Mouse (Mus musculus): ENCODE measurements around the gene Unc13b.

Unc13b gene

DNA sequence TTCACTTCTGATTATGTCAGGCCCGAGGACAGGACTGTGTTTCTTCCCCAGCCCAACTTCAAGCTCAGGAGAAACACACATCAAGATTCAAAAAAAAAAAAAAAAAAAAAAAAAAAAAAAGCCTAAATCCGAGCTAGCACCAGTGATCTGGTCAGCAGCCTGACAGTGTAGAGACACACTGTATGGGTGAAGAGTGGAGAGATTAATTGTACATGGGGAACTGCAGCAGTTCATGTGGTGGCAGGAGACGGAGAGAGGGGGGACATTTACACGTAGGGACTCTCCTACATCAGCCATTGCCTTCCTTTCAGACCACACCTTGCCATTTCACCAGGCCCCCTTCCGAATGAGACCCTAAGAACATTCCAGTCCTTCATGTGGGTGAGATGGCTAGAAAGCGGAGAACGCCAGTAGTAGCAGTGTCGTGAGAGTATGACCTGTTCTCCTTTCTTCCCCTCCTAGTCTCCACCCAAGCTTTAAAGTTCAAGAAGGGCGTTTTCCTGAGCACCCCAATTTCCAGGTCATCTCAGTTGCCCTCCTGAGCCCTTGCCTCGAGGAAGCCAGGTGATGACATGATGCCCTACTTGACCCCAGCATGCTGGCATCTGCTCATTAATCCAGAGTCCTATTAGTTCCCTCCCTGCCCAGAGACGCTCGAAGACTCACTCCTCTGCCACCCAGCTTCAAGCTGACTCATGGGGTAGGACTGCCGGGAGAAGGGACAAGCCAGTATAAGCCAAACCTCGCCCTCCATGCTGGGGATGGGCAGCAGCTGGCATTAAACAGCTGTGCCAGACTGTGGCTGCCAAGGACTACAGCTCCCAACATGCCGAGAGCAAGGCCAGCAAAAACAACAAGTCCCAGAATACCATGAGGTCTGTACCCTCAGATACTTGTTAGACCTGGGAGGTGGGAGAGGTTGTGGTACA lies 19.9 kb upstream of the Unc13b start:
- peak; percentile 52 for DNase-seq

DNA sequence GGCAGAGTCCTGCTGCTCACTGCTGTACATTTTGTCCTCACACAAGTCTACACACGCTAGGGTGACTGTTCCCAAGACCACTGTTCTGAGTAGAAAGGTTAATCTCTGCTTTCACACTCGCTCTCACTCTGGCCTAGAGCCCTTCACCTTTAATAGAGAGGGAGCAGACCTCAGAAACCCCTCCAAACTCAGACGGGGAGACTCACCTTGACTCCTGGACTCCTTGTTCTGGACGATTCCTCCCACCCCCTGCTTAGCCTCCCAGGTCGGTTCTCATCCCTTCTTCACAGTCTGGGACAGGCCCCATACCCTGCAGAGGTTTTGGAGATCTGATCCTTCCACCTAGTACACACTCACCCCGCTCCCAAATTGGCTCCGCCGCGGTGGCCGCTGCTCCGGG lies 19.1 kb upstream of the Unc13b start:
- DNase-seq = no peak

DNA sequence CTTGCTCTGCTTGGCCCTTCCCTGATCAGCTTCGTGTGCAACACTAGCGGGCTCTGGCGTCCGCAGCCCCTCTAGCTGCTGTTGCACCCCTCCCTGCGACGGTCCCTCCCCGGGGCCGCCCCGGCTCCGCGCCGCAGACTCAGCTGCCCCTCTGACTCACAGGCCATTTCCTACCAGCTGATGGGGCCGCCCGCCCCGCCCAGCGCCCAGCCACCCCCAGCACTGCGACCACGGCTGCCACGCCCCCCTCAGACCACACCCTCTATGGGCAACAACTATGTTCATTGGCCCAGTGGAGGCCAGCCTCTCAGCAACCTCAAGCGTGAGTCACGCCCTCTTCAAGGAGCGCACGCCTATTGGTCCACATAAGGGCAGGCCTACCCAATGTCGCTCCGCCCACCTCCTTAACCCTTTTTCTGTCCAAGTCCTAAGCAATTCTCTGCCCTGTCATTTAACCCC lies 18.6 kb upstream of the Unc13b start:
- DNase-seq = peak; percentile 98

DNA sequence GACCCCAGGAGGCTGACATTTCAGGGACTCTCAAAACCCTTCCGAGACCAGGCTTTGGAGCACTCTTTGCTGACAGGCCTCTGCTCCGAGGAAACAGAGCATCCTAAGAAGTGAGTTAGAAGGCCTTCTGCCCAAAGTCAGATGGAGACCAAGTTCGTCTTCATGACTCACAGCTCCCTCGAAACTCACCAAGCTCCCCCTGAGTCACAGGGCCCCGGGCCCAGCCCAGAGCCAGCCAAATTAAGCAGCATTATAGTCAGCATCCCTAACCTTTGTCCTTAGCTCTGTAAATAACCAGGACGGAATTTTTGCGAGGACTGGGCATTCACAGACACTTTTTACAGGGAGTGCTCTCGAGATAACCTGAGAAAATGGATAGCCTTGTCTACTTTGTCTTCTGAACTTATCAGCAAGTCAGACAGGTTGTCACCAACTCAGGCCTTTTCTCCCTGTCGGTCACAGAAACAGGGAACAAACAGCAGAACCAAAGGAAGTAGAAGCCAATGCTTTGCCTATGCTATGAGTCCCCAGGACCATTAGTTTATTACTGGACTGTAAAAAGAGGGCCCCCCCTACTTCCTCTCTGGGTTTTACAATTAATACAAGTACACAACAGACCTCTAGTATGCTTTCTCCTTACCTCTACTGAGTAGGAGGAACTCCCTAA lies 17.7 kb upstream of the Unc13b start:
- DNase-seq = no peak

DNA sequence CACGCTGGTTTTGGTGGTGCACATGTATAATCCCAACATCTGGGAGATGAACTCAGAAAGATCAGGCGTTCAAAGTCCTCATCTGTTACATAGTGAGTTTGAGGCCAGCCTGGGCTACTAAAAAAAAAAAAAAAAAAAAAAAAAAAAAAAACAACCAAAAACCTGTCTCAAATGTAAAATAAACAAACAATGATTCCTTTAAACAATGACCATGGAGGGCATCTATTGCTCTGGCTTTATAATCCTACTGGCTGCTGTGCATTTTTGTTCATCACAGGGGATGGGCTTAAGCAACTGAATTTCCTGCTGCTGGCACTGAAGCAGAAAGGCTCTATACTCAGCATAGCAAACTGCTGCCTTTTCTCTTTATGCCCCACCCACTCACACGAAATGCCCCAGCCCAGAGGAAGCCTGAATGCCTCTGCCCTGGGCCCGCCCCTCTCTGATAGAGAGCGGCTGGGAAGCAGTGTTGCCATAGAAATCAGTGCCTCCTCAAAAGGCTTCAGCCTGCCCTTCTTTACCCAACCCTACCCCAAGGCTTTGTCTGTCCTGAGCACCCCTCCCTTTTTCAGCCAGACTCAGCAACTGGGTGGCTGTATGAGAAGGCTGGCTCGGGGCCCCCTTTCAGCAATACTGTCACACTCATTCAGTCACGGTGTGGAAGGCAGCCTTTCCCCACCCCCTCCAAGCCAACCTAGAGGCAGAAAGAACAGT lies 15.0 kb upstream of the Unc13b start:
- DNase-seq = peak; percentile 67

- peak; percentile 66 for DNase-seq
These were observed 14.1 kb upstream of the Unc13b start for GRCm38 (mm10) chr4:43044673-43045072.

- DNase-seq = no peak
These were observed 13.5 kb upstream of the Unc13b start for GRCm38 (mm10) chr4:43045285-43045658.

GRCm38 (mm10) chr4:43045659-43046302 lies 13.0 kb upstream of the Unc13b start, which contains the start of gene Fam214b:
Gene Fam214b (minus strand): TSS chr4:43046220.
- DNase-seq = peak; percentile 99

GRCm38 (mm10) chr4:43046607-43047006 lies 12.1 kb upstream of the Unc13b start:
- DNase-seq = no peak

DNA sequence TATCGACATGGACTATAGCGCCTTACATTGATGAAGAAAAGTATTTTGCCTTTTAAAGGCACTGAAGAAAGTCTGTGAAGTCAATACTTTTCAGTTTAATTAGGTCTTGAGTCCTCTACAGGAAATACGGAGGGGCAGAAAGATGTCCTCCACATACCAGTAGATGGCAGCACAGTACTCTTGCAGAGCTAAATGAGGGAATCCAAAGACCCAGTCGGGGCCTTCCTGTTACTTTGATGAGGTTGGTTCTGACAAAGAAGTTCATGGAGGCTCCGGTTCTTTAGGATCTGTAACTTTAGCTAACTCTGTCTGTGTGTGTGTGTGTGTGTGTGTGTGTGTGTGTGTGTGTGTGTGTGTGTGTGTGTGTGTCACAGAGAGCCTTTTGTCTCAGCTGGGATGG lies 11.5 kb upstream of the Unc13b start:
- peak; percentile 81 for DNase-seq

GRCm38 (mm10) chr4:43052627-43053026 lies 6.1 kb upstream of the Unc13b start:
- peak; percentile 41 for DNase-seq

DNA sequence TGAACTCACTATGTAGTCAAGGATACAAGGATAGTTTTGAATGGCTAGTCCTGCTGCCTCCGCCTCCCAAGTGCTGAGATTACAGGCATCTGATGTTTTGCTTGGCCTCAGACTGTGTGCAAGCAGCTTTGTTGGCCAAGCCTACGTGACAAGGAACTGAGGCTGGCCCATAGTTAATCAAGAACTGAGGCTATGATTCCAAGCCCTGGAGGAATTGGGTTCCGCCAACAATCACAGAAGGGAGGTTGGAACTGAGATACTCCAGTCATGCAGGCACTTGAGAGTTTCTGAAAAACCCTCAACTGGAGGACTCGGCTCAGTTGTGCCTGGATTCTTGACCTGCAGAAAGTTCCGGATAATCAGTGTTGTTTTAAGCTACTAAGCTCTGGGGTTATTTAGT lies 1.1 kb upstream of the Unc13b start:
- no peak for DNase-seq

- no peak for DNase-seq
These were observed 381 bp upstream of the Unc13b start for GRCm38 (mm10) chr4:43058392-43058752.

GRCm38 (mm10) chr4:43059697-43060096 lies 944 bp downstream of the Unc13b start:
- no peak for DNase-seq

GRCm38 (mm10) chr4:43060286-43060685 lies 1.5 kb downstream of the Unc13b start:
- DNase-seq = no peak

GRCm38 (mm10) chr4:43065471-43065870 lies 6.7 kb downstream of the Unc13b start:
- DNase-seq = no peak

DNA sequence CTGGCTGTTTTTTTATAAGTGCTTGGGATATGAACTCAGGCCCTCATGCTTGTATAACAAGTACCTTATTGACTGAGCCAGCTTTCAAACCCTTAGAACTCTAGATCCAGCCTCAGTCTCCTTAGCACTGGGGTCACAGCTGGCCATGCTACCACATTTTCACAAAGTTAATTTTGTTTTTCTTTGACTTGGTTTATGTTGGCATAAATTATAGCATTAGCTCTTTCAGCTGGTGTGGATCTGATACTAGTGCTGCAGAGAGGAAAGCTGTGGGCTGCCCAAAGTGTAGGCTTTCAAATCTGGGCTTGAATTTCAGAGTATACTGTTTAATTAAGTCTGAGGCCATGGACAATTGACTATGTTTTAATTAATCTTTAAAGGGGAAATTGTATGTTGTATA lies 16.2 kb downstream of the Unc13b start:
- no peak for DNase-seq

DNA sequence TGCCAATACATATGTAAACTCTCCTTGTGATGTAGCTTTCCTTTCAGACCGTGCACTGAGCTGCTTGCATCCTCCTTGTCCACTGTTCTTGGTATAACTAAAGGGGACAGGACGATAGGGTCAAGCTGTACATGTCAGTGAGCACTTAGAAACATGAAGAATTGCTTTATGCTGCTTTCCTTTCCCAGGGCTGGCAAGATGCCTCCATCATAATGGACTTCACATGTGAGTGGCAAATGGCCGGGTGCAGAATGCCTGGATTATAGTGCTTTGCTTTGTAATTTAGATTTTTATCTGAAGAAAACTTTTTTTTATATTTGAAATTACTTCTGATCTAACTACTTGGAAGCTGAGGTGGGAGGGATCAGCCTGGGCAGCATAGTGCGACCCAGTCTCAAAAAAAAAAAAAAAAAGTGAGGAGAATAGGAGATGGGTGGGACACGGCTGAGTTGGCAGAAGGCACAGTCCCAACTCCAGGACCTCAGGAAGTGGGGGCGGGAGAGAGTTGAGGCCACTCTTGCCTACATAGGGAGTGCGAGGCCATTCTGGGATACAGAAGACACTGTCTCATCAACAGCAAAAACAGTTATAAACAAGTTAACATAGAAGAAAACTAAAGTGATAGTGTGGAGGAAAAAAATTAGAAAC lies 19.4 kb downstream of the Unc13b start:
- no peak for DNase-seq

DNA sequence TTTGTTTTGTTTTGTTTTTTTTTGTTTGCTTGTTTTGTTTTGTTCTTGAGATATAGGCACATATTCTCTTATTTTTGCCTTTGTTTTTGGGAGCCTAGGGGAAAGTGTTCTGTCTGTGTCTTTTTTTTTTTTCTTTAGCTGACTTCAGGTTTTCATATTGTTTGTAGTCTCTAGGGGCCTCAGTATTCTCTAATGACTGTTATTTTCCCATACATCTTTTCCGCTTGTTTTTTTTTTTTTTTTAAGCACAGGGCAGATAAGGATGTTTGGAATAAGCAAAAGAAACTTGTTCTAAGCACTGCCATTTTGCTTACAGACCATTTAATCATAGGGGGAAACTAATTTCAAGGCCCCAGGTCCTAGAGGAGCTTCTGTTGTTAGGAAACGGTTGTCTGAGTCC lies 23.7 kb downstream of the Unc13b start:
- no peak for DNase-seq

GRCm38 (mm10) chr4:43089950-43090349 lies 31.2 kb downstream of the Unc13b start:
- DNase-seq = no peak

DNA sequence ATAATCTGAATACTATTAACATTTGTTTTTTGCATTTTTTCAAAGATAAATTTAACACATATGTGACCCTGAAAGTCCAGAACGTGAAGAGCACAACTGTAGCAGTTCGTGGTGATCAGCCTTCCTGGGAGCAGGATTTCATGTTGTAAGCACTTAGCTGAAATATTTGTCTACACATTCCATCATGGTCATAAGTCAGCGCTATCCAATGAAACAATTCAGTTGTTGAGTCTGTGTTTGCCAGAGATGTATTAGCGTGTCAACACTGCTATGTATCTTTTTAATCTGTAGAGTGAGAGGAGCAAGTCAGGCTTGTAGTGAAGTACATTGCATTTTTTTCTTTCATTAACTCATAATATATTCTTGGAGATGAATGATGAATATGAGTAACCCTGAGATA lies 32.4 kb downstream of the Unc13b start:
- no peak for DNase-seq

DNA sequence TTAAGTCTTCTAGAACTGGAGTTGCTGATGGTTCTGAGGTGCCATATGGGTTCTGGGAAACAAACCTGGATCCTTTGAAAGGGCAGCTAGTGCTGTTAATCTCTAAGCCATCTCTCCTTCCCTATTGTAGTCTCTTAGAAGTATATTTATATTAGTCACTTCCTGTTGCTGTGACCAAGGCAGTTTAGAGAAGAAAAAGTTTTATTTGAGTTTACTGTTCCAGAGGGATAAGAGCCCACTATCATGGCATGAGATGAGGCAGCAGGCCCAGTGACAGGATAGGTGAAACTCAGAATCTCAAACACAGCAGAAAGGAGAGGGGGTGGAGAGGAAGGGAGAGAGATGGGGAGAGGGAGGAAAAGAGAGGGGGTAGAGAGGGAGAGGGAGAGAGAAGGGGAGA lies 54.7 kb downstream of the Unc13b start:
- DNase-seq = no peak

- DNase-seq = no peak
These were observed 55.8 kb downstream of the Unc13b start for GRCm38 (mm10) chr4:43114512-43114911.
